Mouse (Mus musculus) megakaryocyte, embryonic 14.5 days (primary cell): Measurements from ENCODE around the gene Nt5m.

Source experiments
- FLI1 ChIP-seq: IDR thresholded peaks from 2 replicates; pipeline ENCODE4 v1.6.1; 2012; ENCODE audit warnings: low read length, inconsistent platforms, mixed read lengths
- GATA1 ChIP-seq: IDR thresholded peaks from 3 replicates; pipeline ENCODE4 v1.6.1; 2012; ENCODE audit warnings: mixed read lengths, low read length, inconsistent platforms, borderline replicate concordance

DNA sequence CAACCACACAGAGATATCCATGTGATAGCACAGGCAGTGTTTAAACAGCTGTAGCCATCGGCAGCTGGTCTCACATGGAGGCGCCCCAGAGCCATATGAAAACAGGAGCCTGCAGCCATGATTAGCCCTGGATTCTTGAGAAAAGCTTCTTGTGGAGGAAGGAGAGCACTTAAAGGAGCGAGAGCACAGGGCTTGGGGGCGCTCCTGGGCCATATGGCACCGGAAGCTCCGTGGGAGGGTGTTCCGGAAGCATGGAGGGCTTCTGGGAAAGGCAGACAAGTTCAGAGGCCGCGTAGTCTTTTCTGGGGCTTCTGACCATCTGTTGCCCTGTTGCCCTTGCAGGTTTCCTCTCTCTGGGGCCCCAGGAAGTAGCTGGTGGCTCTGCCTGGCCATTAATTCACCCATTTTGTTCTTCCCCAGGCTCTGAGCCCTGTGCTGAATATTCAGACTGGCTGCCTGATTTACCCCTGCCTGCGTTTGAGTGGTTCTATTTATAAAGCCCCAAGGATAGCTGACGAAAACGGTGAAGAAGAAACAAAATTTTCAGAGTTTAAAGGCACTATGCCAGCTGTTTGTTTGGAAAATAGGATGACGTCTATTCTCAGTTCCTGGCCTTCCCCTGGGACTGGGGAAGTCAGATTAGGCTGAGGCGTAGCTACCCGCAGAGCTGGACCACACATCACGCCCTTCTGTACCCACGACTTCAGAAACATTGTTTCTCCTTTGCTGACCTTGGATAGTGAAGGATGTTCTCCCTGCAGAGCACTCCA is 46.2 kb downstream of the Nt5m start:
- TF ChIP-seq GATA1 (0 out of 3 replicates have a peak, but pooled peaks have one; percentile 10), FLI1 (peak; percentile 93; the same call in 1 of the 2 replicates)
